Mouse (Mus musculus) olfactory bulb, adult 2 months (tissue): ENCODE data around the gene Nppa.

Experiments used
- CTCF ChIP-seq: fragments of 200-500 bp; IDR thresholded peaks from 2 replicates; pipeline ENCODE4 v1.5.1; 2012; ENCODE audit warnings: low read depth, mild to moderate bottlenecking, low read length, moderate library complexity; ENCODE audit not compliant: insufficient read depth
- POLR2A ChIP-seq: fragments of 200-500 bp; IDR thresholded peaks from 2 replicates; pipeline ENCODE4 v1.6.1; 2012; ENCODE audit warnings: mild to moderate bottlenecking, low read depth, low read length, moderate library complexity; ENCODE audit not compliant: insufficient read depth

GRCm38 (mm10) chr4:148051046-148051776 is 50.7 kb downstream of the Nppa start:
- TF ChIP-seq CTCF (no peak), POLR2A (no peak)
